Mouse (Mus musculus) spleen, adult 12 weeks (tissue): ENCODE data around the gene Cacng1.

Source experiments
- DNase-seq: peaks from one replicate; pipeline ENCODE4 v3.0.0; 2022; ENCODE audit warnings: low spot score

Cacng1 gene

GRCm38 (mm10) chr11:107716332-107716938, at the start of gene Cacng1:
Gene Cacng1, minus strand, starts transcription at chr11:107716522.
- no peak for DNase-seq

- no peak for DNase-seq
Measured at GRCm38 (mm10) chr11:107762688-107763460, 46.6 kb upstream of the Cacng1 start.

- DNase-seq, result no peak
Measured at GRCm38 (mm10) chr11:107761790-107762500, 45.6 kb upstream of the Cacng1 start.

GRCm38 (mm10) chr11:107760001-107760400, 43.7 kb upstream of the Cacng1 start:
- DNase-seq, result no peak

- DNase-seq, result no peak
Measured at GRCm38 (mm10) chr11:107759516-107759915, 43.2 kb upstream of the Cacng1 start.

GRCm38 (mm10) chr11:107749114-107749513, 32.8 kb upstream of the Cacng1 start:
- no peak for DNase-seq

- no peak for DNase-seq
Measured at GRCm38 (mm10) chr11:107748243-107749035, 32.1 kb upstream of the Cacng1 start.

- no peak for DNase-seq
Measured at GRCm38 (mm10) chr11:107743100-107743499, 26.8 kb upstream of the Cacng1 start.

- no peak for DNase-seq
Measured at GRCm38 (mm10) chr11:107738418-107739099, 22.2 kb upstream of the Cacng1 start.

- no peak for DNase-seq
Measured at GRCm38 (mm10) chr11:107737886-107738285, 21.6 kb upstream of the Cacng1 start.

- no peak for DNase-seq
Measured at GRCm38 (mm10) chr11:107734133-107734532, 17.8 kb upstream of the Cacng1 start.

GRCm38 (mm10) chr11:107731498-107731897, 15.2 kb upstream of the Cacng1 start:
- no peak for DNase-seq

GRCm38 (mm10) chr11:107730940-107731339, 14.6 kb upstream of the Cacng1 start:
- DNase-seq, result no peak

GRCm38 (mm10) chr11:107729141-107729540, 12.8 kb upstream of the Cacng1 start:
- no peak for DNase-seq

- no peak for DNase-seq
Measured at GRCm38 (mm10) chr11:107728073-107728863, 11.9 kb upstream of the Cacng1 start.

GRCm38 (mm10) chr11:107724603-107725002, 8.3 kb upstream of the Cacng1 start:
- DNase-seq, result no peak

- no peak for DNase-seq
Measured at GRCm38 (mm10) chr11:107721057-107721456, 4.7 kb upstream of the Cacng1 start.

GRCm38 (mm10) chr11:107720264-107721021, 4.1 kb upstream of the Cacng1 start:
- DNase-seq, result no peak

GRCm38 (mm10) chr11:107714368-107714767, 2.0 kb downstream of the Cacng1 start:
- DNase-seq, result no peak

- DNase-seq, result no peak
Measured at GRCm38 (mm10) chr11:107710379-107710778, 5.9 kb downstream of the Cacng1 start.
